15 mouse cellular contexts compared by ENCODE assay signal in the genomic region with DNA sequence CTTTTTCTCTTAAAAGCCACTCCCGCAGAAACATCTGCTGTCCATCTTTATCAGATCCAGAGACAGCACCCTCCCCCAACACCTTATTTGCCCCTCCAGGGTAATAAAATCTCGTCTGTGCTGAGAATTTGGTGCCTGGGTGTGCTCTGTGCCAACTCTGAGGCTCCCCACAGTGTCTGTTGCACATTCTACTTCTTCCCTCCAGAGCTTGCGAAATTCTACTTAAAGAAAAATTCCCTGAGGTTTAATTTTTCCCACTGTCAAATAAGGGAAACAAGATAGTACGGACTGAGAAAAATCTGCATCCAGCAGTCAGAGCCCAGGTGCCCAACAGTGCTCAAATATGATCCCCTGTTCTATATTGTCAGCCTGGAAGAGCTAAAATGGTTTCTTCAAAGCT.
"Had no signal": no experiment of that assay in that cellular context is flagged by ENCODE, and none has a peak within 500 bp of the region (broad histone marks: within the 10 kb centered on the region; RNA-seq: fewer than 3 reads in every experiment).

No protein-coding gene starts in this region.

- H3K4me3 ChIP-seq: lung, embryonic 15.5 days; midbrain, embryonic 10.5 days; midbrain, embryonic 12.5 days; neural tube, embryonic 12.5 days; stomach, embryonic 15.5 days had no signal

- ATAC-seq: midbrain, embryonic 16.5 days had no signal

- H3K36me3 ChIP-seq: lung, embryonic 15.5 days; midbrain, embryonic 10.5 days; midbrain, embryonic 12.5 days; neural tube, embryonic 12.5 days; stomach, embryonic 15.5 days had no signal

- H3K9ac ChIP-seq: liver, embryonic 14.5 days; lung, embryonic 15.5 days; midbrain, embryonic 12.5 days; neural tube, embryonic 12.5 days; stomach, embryonic 15.5 days had no signal

- H3K4me1 ChIP-seq: midbrain, embryonic 10.5 days; midbrain, embryonic 12.5 days; neural tube, embryonic 12.5 days had no signal

- H3K27ac ChIP-seq: liver, embryonic 14.5 days; lung, embryonic 15.5 days; midbrain, embryonic 10.5 days; midbrain, embryonic 12.5 days; neural tube, embryonic 12.5 days; stomach, embryonic 15.5 days; stomach, postnatal 0 days had no signal

- DNase-seq: lung, adult 18-20 months; lung, postnatal 4 days; midbrain, embryonic 14.5 days; right cerebral cortex, postnatal 14 days; thymus, adult 2 months; thymus, postnatal 25 days; thymus, postnatal 4 days had no signal

- H3K4me2 ChIP-seq: lung, embryonic 15.5 days; midbrain, embryonic 12.5 days; neural tube, embryonic 12.5 days; stomach, embryonic 15.5 days had no signal

- H3K9me3 ChIP-seq: lung, embryonic 15.5 days; midbrain, embryonic 10.5 days; midbrain, embryonic 12.5 days; neural tube, embryonic 12.5 days; stomach, embryonic 15.5 days had no signal

- H3K27me3 ChIP-seq: lung, embryonic 15.5 days; midbrain, embryonic 12.5 days; neural tube, embryonic 12.5 days; stomach, embryonic 15.5 days had no signal
